Mouse (Mus musculus): ENCODE results near the gene Gtf3c5.

Gtf3c5 gene

DNA sequence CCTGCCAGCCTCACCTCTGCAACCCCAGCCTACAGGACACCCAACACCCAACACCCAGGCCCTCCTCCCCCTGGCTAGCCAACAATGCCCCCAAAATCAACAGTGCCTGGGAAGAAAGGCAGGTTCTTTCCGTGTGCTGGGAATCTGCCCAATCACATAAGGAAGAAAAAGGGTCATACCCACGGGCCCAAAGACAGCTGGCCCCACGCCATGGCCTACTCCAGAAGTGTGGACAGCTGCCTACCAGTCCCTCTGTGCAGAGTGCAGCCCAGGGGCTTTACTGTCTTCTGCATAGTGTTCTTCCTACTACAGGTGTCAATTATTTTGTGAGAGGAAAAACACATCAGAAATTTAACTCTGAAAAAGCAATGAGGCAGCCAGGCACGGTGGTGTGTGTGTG is 8.2 kb downstream of the Gtf3c5 start:
- in situ Hi-C loops (cut with MboI, MseI): no loop called here

DNA sequence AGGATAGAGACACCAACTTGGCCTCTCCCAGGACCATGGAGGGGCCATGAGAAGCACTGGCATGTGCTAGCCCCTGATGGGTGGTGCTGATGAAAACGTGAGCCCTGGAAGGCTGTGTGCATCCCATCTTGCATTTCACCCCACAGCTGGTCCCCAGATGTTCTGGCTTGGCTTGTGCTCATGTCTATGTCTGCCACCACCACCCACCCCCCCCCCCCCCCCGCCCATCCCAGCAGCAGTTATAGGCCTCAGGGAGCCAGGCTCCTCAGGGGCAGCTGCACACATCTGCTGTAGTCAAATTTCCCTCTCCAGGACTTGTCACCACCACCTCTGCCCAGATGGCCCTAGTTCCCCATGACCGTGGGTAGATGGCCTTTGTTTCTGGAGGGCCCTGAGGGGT is 13.6 kb downstream of the Gtf3c5 start:
- in situ Hi-C loops (cut with MboI, MseI): no loop called here

DNA sequence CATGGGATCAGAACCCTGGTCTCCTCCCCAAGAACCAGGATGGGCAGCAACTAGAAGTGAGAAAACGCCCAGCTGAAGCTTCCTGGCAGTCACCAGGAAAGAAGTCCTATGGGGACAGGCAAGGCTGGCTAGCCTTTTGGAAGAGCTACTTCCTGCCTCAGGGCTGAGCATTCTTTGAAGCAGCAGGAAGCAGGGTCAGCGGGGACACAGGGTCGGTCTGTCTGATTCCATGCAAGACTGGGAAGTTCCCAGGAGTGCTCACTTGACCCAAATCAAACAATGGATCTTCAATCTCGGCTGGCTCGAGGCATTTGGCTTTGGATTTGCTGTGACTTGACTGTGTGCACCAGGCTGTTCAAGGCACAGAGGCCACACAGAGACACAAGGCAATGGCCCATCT is 17.0 kb downstream of the Gtf3c5 start:
- in situ Hi-C loops (cut with MboI, MseI): no loop called here

DNA sequence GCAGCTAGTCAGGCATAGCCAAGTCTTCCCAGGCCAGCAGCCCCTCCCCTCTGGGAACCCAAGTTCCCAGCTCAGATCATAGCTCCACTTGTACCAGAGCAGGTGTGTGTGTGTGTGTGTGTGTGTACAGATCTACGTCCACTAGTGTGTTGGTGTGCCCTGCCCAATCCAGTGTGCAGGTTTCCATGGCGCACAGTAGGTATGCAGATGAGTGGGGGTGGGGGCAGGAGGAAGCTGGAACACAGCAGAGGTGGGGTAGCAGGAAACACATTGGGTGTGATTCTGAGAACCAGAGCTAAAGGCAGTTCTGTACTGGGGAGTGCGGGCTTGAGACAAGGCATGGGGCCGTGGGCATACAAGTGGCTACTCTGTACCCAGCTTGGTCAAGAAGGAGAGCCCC is 19.2 kb downstream of the Gtf3c5 start:
- in situ Hi-C loops (cut with MboI, MseI): no loop called here

DNA sequence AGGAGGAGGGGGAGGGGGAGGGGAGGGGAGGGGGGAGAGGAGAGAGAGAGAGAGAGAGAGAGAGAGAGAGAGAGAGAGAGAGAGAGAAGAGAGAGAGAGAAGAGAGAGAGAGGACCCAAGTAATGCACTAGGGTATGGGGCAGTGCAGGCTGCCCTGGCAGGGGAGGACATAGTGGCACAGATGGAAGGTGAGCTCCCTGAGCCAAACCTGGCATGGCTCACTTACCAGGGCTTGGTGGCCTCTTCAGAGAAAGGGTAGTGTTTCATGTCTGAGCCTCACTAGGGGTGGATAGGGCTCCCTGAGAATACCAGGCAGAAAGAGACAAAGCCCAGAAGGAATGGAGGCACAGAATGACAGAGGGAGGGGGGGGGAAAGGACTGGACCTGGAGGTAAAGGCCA is 19.7 kb downstream of the Gtf3c5 start:
- in situ Hi-C loops (cut with MboI, MseI): no loop called here

DNA sequence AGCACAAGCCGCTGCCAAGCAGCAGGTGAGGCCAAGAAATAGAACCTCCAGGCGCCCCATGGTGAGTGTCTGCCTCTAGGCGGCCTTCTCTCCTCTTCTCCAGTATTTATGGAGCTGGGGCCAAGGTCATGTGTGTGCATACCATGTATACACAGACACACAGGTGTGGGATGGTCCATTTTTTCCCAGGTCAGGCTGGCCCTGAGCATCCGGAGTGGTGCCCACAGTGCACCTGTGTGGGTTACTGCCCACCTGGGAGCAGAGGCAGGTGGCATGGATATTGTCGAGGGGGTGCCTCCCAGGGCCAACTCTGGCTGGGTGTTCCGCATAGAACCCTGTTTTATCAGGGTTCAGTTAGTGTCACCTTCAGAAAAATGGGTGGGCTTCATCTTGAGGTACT is 20.2 kb downstream of the Gtf3c5 start, which contains the start of gene Cel:
Gene Cel, minus strand, starts transcription at position 101 of the 400 bp plus-strand sequence.
- in situ Hi-C loops (cut with MboI, MseI): no loop called here

DNA sequence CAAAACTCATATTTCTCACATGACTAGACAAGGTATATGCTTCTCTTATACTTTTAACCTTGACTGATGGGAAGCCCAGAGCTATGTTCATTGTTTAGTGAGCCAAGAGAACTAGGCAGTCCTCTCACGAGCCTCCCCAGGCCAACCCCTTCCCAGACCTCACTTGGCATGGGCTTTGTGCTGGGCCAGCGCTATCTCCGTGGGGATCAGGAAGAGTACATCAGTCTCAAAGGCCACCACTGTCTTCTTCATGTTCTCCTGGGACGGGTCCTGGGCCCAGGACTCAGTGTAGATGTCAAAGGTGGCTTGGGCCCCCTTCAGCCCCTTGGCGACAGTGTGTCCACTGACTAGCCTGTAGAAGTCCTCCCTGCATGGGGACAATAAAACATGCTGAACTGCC is 26.1 kb downstream of the Gtf3c5 start:
- in situ Hi-C loops (cut with MboI, MseI): no loop called here

DNA sequence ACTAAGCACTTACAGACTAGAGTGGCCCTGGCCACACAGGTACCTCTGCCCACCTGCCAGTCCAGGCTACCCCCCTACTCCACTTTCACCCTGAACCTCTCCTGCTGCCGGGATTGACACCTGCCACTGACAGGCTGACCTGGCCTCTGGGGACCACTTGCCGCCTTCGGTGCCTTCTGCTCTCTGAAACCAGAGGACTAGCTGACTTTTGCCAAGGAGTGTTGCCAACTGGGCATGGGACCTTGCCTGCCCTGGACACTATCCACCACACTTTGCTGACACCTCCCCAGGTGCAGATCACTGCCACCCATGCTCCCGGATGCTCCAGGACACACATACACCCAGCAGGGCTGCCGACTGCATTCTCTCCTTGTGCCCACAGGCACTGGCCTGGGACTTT is 31.2 kb downstream of the Gtf3c5 start:
- in situ Hi-C loops (cut with MboI, MseI): loop anchor here (5.0 kb wide), 1 partner anchor 35 kb away; no protein-coding TSS in a partner anchor

DNA sequence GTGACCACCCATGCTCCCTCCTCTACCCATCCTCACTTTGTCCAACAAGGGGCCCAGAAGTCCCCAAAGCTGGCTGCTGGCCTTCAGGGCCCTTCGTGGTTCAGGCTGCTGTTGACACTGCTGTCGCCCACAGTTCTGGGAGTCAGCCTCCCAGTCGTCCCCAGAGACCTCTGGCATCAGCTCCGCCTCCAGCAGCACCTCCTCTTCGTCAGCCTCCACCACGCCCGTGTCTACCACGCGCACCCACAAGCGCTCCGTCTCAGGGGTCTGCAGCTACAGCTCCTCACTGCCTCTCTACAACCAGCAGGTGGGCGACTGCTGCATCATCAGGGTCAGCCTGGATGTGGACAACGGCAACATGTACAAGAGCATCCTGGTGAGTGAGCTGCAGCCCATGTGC is 34.4 kb downstream of the Gtf3c5 start:
- in situ Hi-C loops (cut with MboI, MseI): no loop called here

DNA sequence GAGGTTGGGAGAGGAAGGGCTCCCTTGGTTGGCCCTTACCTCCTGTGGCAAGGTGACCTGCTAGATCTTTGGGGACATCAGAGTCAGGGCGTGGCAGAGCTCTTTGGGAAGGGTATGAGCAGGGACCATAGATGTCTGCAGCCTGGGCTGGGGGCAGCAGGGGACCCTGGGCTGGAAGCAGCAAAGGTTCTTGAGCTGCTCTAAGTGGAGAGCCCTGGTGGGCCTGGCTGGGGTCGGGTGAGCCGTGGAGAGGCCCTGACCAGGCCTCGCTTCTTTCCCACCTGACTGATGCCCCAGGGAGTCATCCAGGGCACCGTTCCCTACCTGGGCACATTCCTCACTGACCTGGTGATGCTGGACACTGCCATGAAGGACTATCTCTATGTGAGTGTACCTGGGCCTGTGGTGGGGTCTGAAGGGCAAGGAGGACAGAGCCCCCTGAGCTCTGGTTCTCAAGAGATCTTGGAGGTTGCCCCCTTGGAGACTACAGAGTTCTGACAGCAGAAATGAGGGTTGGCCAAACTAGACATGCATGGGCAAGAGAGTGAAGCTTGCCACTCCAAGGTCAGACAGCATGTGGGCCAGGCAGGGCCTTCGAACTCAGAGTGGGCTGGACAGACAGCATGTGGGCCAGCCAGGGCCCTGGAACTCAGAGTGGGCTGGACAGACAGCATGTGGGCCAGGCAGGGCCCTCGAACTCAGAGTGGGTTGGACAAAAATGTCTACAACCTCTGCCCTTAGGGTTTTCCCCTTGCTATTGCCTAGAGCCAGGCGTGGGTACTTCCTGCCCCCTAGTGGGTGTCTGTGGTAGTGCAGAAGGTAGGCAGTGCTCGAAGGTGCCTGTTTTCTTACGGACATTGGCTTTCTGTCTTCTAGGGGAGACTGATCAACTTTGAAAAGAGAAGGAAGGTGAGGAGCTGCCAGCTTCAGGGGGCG is 36.0 kb downstream of the Gtf3c5 start:
- in situ Hi-C loops (cut with MboI, MseI): no loop called here

DNA sequence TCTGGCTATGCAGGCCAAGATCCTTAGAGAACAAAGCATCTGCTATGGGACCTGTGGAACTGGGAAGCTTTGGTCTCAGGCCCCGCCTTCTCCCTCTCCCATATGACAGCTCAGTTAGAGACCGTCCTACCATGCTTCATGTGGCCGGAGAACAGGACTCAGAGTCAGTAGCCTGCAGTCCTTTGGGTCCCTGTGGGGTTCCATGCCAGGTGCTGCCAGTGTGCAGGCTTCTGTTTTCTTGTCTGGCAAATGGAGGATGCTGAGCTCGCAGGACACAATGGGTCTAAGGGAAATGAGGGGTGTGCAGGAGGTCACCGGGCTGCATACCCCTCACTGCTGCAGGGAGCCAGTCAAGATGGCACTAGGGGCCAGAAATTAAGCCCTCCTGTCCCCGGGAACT is 37.0 kb downstream of the Gtf3c5 start:
- in situ Hi-C loops (cut with MboI, MseI): no loop called here

DNA sequence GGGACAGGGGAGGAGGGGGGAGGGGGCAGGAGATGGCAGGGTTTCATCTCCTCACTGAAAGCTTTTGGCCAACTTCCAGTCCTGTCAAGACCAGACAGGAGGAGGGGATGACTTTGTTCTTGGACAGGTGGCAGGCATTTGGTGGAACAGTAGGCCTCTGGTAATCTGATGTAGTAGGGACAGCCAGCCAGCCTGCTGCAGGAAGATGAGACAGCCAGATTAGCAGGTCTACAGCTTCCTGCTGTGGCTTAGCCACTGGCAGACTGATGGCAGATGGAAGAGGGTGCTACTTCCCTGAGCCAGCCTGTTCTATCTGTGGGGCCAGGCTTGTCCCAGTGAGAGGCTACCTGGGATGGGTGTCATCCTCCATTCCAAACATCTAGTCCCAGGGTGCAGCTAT is 37.6 kb downstream of the Gtf3c5 start:
- in situ Hi-C loops (cut with MboI, MseI): no loop called here

DNA sequence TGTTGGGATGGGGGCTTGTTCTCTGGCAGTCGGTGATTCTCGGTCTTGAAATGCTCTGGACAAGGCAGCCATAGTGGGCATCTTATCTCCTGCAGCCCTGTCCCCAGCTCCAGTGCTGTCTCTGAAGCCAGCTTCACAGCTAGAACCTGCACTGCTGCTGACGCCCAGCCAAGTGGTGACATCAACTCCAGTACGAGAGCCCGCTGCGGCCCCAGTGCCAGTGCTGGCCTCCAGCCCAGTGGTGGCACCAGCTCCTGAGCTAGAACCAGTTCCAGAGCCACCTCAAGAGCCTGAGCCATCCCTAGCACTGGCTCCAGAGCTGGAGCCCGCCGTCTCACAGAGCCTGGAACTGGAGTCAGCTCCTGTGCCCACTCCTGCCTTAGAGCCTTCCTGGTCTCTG is 39.7 kb downstream of the Gtf3c5 start:
- in situ Hi-C loops (cut with MboI, MseI): no loop called here

DNA sequence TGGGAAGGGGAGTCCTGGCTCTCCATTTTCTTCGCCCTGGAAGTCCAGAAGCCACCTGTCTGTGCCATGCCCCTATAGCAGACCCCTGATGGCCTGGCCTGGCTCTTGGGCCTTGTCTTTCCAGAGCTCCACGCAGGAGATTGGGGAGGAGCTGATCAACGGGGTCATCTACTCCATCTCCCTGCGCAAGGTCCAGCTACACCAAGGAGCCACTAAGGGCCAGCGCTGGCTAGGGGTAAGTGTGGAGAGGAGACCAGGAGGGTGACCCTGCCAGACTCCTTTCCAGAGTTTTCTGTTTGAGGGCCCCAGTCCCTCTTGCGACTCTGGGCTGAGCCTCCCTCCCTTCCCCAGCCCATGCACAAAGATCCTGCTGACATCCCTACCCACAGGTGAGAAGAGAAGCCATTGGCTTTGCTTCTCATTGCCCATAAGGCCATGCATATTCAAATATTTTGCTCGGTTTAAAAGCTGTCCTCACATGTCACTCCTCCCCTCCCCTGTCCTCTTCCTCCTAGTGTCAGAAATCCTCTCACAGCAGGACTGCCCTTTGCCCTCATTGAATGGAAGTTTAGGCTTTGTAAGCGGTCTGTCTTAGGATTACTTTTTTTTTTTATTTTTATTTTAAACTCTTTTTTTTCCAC is 42.8 kb downstream of the Gtf3c5 start:
- in situ Hi-C loops (cut with MboI, MseI): no loop called here

DNA sequence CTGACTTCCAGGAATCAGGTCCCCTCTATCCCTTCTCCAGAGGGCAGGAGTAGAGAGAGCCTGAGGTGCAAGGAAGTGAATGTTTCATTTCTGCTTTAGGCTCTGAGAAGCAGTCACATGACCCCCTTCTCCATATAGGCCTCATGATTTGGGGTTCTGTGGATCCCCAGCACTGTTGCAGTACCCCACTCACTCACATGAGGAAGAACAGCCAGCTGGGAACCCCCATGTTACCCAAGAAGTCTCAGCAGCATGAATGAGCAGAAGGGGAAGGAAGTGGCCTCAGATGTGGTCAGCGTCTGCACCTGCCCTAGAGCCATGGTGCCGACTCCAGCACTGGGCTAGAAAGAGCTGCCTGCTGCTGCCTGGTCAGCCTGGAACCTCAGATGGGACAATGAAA is 43.6 kb downstream of the Gtf3c5 start:
- in situ Hi-C loops (cut with MboI, MseI): no loop called here

DNA sequence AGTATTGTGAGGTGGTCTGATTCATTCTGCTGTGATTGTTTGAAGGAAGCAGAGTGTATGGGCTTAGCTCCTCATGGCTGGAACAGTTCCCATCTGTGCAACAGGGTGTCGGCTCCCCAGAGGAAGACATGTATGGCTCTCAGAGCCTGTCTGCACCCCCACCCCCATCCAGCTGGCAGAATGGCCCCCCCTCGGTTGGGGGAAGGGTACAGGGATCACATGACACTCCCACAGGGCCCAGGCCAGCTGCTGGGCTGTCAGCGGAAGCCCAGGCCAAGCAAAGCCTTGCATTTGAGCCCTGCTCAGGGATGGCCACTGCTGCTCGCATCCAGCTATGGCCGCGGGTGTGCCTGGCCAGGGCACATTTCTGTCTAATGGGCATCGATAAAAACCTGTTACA is 44.3 kb downstream of the Gtf3c5 start:
- in situ Hi-C loops (cut with MboI, MseI): no loop called here

DNA sequence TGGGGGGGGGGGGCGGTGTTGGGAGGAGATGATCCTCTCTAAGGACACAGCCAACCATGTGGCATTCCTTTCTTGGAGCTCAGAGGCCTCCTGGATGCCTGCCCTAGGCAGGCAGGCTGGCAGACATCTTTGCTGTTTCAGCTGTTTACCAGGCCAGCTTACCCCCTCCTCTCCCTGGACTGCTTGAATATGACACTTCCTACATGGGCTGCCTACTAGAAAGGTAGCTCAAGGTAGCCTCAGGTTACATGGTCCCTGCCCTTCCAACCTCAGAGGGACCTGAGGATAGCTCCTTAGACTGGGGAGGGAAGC is 44.8 kb downstream of the Gtf3c5 start:
- in situ Hi-C loops (cut with MboI, MseI): no loop called here

DNA sequence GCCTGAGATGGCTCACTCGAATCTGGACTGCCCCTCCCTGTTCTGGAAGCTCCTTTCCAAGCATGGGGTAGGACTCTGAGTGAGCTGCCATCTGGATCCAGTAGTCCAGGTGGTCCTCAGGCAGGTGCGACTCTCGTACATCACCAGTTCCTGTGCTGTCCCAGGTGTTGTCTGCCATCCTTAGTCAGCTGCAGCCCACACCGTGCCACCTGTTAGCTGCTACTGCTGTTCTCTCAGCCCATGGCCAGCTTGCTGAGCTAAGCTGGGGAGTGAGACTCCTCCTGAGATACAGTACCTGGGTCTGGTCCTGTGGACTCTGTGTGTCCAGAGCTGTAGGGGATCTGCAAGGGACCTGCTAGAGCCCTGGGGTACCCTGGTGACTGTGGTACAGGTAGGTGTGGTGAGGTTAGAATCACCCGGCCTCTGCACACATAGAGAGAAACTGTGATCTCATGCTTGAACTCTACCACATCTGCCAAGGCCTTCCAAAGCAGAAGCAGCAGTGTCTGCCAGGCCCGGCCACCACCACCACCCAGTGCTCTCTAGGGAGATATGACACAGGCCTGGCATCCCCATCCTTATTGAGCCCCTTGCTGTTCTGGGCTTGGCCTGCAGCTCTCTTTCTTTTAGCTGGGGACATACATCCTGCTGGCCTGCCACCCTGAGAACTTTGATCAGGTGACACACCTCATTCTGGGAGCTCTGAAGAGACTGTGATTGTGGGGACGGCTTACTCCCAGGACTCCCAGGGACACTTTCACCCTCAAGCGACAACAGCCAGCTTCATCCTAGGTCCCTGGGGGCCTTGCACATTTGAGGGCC is 45.3 kb downstream of the Gtf3c5 start:
- in situ Hi-C loops (cut with MboI, MseI): no loop called here

DNA sequence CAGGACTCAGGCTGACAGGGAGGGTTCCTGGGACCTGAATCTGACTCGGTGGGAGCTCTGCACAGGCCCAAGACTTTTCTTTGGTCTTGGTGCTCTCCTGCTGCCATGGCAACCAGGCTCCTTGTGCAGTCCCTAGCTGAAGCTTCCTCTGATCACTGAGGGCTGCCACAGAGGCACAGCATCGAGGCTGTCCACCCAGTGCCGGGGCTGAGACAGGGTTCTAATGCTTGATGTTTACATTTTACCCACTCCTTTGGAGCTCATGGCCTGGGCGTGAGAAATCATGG is 46.0 kb downstream of the Gtf3c5 start:
- in situ Hi-C loops (cut with MboI, MseI): no loop called here

DNA sequence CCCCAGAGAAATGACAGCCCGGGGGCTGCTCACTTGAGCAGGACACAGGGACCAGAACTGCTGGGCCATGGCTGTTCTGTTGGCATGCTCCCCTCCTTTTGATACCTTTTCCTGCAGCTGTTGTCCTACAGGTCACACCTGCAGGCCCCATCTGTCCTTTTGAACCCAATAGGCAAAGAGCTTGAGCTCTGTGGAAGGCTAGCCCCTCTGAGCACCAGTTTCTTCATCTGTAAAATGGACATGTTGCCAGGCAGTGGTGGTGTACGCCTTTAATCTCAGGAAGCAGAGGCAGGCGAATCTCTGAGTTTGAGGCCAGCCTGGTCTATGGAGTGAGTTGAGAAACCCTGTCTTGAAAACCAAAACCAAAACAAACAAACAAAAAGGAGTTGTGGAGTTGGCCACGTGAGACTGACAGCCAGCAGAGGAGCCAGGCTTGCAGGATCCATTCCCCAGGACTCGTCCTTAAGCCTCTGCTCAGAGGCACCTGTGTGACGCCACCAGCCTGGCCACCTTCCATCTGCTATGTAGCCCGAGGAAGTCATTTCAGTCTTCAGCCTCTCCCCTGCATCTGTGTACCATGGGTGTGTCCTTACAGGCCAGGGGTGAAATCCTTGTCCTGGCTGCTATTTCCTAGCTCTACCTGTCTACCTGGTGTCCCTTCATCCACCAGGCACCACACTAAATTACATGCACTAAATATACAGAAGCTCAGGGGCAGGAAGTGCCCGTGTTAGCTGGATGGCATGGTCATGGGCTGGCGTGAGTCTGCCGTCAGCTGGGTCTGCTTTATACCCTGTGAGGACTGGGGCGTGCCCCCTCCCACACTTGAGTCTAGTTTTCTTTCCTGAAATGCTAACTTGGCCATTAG is 46.6 kb downstream of the Gtf3c5 start:
- in situ Hi-C loops (cut with MboI, MseI): no loop called here

DNA sequence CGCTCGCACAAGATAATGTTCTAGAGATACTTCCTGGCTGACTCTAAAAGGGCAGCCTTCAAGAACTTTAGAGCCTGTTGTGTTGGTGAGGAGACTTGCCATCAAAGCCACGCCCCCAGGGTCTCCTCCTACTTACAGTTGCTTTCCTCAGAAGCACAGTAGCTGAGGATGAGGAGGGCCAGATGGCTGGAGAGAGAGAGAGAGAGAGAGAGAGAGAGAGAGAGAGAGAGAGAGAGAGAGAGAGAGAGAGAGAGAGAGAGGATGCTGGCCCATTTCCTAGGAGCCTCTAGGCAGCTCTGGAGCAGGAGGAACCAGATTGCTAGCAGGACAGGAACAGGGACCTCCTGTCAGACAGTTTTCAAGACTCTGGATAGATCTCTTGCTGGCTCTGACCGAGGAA is 47.4 kb downstream of the Gtf3c5 start:
- in situ Hi-C loops (cut with MboI, MseI): no loop called here

DNA sequence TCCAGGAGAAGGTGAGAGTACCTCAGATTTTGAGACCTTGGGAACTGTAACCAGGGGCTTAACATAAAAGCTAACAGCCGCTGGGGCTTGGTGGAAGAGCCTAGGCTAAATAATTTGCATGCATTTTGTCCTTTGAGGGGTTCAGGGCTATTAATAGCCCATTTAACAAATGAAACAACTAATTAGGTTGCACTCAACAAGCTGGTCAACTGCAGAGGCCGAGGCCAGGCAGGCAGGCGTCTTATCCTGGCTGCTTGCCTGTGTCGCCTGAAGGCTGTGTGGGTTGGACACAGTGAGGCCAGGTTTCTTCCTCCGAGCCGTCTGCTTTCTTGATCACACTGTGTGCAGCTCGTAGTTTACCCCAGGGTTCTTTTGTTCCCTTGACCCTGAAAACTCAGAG is 47.9 kb downstream of the Gtf3c5 start:
- in situ Hi-C loops (cut with MboI, MseI): no loop called here
